Mouse (Mus musculus) c-Kit-positive CD71-positive TER-119-positive erythroid progenitor cells, embryonic 14.5 days (primary cell): ENCODE measurements around the gene Brca2.
"Not testable (repeated sequence)": the region's sequence is repeated elsewhere in the genome, so short reads cannot be mapped to it uniquely, and the experiment has no call there.

Experiments used
- DNase-seq: peaks from one replicate; pipeline ENCODE4 v3.0.0-alpha.2; 2013; ENCODE audit warnings: low spot score

The Brca2 gene

DNA sequence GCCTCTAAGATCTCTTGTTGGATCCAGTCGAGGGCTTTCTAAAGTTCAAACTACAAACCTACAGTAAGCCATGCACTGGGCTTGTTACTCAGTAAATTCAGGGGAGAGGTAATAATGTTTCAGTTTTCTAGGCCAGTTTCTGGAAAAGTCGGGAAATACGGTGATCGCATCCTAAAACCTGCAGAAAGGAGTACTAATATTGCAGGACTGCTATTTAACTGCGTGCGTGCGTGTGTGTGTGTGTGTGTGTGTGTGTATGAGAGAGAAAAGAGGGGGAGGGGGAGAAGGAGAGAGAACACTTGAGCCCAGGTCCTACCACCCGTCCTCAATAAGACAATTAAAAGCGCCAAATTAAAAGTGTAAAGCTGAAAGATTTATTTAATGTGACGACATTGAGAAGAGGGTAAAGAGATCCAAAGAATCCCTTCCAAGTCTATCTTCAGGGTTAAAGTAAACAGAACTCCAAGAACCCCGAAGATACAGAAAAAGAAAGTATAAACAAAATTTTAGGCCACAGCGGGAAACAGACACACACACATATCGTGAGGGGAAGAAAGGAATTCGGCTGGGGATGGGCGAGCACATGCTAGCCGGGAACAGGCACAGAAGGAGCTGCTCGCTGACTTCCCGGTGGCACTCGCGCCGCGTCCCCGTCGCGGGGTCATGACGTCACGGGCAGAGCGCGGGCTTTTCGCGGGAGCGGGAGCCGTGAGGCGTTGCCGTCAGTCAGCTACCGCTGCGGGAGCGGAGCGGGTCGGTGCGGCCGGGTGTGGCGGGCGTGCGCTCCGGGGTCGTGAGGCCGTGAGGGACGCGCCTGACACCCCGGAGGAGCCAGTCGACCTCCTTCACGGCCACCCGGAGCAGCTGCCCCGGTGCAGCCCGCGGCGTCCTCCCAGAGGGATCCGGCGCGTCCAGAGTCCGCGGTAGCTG lies at the start of gene Brca2:
Gene Brca2 (plus strand): TSS at position 694 of the 930 bp plus-strand sequence.
- peak; percentile 86 for DNase-seq

DNA sequence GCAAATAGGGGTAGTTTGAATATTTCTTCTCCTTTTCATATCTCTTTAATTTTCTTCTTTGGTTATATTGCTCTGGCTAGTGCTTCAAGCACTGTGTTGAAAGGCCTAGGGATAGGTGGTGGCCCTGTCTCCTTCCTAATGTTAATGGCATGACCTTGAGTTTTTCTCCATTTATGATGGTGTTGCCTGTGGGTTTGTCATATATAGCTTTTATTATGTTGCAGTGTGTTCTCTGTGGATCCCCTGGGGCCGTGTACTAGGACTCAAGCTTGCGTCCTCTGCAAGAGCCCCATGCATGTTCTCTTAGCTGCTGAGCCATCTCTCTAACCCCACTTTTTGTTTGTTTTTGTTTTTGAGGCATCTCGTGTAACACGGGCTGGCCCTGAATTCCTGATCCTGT lies 45.1 kb upstream of the Brca2 start:
- no peak for DNase-seq

DNA sequence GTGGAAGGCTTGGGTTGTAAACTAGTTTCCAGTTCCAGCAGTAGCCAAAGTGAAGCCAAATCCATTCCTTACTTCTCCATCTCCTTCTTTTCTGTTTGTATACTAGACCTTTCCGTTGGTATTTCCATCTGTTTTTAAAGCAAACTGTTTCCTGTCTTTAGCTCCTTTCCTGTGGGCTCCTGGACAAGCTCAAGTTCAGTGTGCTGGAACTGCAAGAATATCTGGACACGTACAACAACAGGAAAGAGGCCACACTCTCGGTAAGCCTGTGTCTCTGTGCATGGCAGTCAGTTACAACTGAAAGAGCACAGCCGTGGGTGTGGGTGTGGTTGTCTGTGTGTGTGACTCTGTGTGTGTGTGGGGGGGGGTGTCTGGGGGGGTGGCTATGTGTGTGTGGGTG lies 43.8 kb upstream of the Brca2 start:
- no peak for DNase-seq

DNA sequence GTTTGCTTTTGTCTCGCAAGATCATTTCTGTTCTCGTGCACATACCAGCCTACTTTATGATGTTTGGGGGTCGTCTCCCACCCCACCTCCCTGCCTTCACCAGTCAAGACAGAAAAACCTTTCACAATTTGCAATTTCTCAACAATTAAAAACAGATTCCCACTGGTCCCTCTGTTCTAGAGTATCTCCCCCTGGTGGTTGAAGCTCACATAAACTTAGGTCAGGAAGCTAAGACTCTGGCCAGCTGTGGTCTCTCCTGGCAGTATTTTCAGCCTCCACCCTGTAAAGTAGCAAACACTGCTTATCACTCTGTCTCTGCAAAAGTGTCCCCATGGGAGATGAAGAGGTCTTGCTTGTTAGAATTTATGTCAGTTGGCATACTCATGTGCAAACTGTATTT lies 37.2 kb upstream of the Brca2 start:
- DNase-seq = peak; percentile 20

DNA sequence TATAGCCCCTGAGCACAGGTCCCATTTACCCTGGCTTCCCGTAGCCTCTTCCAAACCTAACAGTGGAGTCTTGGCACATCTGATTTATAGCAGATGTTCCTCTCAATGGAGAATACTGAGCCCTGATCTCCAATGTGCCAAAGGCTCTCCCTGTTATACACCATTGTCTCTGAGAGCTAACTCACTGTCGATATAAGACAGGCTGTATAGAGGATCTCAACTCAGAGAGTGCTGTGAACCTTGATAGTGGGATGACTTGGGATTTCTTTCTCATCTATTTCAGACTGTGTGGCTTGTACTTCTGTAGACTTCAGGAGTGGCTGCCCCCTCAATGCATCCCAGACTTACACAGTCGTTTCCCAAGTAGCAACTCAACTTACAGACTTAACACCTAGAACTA lies 32.1 kb upstream of the Brca2 start:
- no peak for DNase-seq

DNA sequence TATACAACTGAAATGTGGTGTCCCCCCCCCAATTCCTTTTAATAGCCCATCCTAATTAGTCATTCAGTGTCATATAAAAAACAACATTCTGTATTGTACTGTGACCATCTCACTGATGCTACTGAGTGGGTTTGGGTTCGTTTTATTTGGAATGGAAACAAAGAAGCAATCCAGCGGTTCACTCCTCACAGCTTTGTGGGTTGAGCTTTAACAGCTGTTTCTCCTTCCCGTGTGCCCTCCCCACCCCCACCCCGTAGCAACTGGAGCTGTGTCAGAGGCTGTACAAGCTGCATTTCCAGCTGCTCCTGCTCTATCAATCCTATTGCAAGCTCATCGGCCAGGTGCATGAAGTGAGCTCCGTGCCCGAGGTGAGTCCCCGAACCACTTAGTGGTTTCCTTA lies 31.6 kb upstream of the Brca2 start:
- DNase-seq = no peak

DNA sequence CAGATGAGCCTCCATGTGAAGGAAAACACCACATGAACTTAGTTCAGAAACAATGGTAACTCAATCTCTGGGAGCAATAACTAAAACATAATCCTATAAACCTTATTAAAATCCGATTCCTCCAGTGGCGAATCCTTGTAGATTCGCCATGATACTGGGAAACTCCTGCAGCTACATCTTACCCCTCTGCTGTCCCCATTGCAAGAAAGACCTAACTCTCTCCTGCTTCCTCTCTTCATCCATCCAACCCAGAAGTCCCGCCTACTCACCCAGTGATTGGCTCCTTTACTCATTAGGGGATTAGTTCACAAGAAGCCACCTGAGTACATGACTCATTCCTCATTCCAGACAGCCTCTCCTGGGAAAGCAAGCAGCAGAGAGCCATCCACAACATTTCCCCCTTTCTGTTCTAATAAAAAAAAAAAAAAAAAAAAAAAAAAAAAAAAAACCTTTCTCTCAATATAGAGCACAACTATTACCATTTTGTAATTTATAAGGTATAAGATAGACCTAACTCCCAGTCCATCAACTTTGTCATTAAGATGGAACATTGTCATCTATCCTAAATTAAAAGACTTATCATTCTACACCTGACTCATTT lies 30.8 kb upstream of the Brca2 start:
- not testable (repeated sequence) for DNase-seq

DNA sequence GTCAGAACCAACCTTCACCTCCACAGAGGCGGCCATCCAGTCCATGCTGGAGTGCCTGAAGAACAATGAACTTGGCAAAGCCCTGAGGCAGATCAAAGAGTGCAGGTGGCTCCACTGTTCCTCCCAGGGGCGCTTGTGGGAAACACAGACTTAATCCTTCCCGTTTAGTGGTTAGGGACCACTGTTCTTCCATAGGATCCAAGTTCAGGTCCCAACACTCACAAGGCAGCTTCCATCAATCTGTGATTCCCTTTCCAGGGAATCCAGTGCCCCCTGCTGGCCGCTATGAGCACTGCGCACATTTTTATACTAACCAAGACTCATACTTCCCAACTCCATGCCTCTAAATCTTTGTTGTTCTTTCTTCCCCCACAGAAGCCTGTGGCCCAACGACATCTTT lies 26.6 kb upstream of the Brca2 start:
- peak; percentile 31 for DNase-seq

DNA sequence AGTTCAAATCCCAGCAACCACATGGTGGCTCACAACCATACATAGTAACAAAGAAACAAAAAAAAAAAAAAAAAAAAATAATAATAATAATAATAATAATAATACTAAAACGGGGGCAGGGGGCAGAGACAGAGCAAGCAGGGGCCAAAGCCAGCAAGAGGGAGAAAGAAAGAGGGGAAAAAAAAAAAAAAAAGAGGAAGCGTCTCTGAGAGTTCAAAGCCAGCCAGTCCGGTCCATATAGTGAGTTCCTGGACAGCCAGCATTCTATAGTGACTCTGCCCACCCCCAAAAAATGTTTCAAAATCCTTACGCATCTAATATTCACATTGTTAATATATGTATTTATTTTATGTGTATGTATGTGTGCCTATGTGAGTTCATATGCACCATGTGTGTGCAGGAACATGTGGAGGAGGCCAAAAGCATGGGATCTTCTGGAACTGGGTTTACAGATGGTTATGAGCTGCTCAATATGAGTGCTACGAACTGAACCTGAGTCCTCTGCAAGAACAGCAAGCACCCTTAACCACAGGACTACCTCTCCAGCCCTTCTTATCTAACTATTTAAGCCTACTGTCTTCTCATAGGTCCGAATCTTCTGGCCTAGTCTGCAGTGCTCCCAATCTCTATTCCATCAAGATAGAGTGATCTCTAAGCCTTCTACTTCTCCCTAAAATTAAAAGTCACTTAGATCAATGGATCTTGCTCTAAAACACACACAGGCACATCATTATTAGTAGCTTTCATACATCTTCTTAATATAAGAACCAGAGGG lies 11.8 kb upstream of the Brca2 start:
- no peak for DNase-seq

DNA sequence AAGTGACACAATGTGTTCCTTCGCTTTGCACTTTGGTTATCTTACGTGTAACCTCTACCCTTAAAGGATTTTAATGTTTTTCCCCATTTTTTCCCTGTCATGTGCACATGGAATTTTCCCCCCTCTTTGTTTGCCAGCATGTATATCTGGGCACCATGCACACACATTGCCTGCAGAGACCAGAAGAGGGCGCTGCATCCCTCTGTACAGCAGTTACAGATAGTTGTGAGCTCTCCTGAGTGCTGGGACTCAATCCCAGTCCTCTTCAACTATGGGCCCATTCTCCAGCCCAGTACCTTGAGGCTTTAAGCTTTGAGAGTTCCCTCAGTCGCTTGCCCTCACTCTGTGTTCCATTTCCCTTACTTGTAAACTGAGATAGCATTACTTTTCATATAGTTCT lies 9.2 kb upstream of the Brca2 start:
- no peak for DNase-seq

DNA sequence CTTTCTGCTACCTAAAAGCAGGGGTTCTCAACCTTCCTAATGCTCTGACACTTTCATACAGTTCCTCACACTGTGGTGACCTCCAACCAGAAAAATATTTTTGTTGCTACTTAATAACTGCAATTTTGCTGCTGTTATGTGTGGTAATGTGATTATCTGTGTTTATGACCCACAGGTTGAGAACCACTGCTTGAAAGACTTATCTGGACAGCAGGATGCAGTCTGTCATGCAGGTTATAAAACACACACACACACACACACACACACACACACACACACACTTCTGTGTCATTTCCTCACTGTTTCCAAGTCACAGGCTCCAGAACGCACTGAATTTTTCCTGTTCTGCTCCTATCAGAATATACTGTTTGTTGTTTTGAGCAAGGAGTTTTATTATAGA lies 8.4 kb upstream of the Brca2 start:
- no peak for DNase-seq

DNA sequence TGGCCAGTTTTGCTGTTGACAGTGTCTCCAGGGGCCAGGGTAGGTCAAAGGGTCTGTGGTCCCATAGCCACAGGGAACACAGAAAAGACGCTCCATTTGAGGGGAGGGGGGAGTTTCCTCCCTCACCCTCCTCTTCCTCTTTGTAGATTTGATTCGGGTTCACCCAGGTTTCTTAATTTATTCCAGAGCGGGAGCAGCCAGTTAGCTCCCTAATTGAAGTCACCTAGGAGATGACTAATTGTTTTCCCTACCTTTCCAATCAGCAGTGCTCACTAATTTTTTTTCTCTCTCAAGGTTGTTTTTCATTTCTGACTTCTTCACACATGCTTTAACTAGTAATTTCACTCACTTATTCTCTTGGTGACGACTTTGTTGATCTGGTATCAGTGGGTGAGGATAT lies 4.4 kb upstream of the Brca2 start, which contains the start of gene Zar1l:
Gene Zar1l (minus strand): TSS at position 101 of the 400 bp plus-strand sequence.
- no peak for DNase-seq

DNA sequence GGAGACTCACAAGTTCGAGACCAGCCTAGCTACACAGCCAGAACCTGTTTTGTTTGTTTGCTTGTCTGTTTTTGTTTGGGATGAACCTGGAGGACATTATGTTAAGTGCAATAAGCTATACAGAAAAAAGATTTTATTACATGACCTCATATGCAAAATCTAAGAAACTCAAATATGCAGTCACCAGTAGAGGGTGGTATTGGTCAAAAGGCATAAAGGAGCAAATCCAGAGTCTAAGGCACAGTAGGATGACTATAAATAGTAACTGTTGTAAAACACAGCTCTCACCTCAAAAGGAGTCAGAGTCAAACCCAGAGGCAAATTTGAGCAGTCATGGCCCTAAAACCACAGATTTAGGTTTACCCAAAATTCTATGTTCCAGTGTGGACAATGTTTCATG lies 2.9 kb upstream of the Brca2 start:
- peak; percentile 46 for DNase-seq

DNA sequence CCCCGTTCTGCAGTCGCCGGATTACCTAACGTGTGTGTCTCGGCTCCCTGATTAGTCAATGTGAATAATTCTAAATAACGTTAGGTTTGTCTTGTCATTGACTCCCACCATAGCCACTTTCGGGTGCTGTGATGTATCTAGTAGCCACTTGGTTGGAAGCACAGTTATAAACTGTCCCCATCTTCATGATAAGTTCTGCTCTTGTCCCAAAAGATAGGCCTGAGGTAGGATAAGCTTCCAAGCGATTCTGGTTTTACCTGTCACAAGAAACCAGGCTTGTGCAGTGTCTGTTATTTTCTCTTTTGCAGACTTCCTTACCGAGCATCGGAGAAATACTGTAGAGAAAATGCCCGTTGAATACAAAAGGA lies 421 bp downstream of the Brca2 start:
- DNase-seq = peak; percentile 55

DNA sequence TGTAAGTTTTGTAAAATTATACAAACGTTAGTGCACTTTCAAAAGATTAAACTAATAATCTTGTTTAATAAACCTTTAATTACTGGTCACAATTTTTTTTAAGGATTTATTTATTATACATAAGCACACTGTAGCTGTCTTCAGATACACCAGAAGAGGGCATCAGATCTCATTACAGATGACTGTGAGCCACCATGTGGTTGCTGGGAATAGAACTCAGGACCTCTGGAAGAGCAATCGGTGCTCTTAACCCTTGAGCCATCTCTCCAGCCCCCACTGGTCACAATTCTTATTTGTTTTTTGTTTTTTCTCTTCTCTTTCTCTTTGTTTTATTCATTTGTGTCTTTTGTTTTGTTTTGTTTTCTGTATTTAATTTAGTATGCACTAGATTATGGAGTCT lies 2.8 kb downstream of the Brca2 start:
- DNase-seq = no peak

DNA sequence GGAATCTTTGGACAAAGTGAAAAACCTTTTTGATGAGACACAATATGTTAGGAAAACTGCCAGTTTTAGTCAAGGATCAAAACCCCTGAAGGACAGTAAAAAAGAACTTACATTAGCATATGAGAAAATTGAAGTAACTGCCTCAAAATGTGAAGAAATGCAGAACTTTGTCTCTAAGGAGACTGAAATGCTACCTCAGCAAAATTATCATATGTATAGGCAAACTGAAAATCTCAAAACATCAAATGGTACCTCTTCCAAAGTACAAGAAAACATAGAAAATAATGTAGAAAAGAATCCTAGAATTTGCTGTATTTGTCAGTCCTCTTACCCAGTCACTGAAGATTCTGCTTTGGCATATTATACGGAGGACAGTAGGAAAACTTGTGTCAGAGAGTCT lies 18.9 kb downstream of the Brca2 start:
- DNase-seq = no peak

DNA sequence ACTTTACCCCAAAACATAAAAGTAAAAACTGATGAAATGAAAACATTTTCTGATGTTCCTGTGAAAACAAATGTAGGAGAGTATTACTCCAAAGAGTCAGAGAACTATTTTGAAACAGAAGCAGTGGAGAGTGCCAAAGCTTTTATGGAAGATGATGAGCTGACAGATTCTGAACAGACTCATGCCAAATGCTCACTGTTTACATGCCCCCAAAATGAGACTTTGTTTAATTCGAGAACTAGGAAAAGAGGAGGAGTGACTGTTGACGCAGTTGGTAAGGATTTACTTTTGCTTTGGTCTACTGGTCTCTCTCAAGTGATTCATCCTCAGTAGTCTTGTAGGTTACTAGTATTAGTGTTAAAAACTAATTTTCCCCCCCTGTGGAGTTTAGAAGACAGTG lies 20.8 kb downstream of the Brca2 start:
- DNase-seq = no peak

DNA sequence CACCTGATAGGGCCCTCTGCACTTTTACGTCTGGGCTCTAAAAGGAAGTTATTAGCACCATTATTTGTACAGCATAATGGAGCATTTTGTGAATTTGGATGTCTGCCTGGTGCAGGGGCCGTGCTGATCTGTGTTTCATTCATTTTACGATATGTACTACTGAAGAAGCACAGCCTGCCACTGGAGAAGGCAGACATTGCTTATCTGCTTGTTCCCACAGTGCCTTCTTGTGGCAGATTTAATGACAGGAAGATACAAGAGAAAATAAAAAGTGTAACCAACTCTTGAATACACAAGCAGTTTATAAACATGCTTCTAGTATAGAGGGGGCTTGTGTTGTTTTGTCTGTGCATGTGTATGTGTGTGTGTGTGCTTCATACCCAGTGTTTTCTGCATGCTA lies 29.2 kb downstream of the Brca2 start:
- no peak for DNase-seq

DNA sequence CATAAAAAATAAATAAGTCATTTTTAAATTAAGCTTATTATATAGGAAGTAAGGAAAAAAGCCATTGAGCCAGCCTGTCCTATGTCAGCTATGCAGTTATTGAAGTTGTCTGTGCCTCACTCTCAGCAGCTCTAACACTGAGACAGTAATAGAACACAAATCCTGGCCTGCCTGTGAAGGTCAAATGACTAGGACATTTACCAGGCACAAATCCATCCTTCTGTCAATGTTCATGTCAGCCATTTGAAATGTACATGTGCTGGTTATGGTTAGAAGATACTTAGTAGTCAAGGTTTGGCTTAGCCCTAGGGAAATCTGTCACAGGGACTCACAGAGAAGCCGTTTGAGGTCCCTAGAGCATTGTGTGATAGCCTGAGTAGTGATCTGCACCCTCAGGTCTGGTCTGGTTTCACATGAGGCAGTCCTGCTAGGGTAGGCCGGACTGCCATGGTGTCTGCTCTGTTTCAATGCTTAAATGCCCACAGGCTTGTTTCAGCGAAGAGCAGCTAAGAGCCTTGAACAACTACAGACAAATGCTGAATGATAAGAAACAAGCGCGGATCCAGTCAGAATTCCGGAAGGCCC lies 37.2 kb downstream of the Brca2 start:
- no peak for DNase-seq

DNA sequence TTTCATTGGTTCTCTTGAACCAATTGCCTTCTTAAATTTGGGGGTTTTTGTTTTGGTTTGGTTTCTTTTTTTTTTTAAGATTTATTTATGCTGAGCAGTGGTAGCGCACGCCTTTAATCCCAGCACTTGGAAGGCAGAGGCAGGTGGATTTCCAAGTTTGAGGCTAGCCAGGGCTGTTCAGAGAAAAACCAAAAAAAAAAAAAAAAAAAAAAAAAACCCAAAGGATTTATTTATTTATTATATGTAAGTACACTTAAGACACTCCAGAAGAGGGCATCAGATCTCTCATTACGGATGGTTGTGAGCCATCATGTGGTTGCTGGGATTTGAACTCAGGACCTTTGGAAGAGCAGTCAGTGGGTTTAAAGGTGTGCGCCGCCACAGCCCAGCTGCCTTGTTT lies 38.4 kb downstream of the Brca2 start:
- no peak for DNase-seq

DNA sequence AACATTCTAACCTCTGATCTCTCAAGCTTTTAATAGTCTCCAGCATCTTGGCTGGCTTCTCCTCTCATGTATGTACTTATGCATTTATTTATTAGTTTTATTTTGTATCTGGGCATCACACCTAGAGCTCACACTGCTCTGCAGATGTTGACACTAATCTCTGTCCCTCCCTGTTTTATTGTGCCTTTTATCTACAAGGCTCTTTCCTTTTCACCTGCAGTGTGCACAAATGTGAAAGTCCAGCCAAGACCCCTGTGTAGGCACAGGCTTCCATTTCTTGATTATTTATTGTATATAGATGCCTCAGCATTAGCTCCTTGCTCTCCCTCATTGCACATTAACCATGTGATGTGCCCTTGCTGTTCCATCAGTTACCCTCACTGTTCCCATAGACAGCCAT lies 38.9 kb downstream of the Brca2 start:
- DNase-seq = no peak

DNA sequence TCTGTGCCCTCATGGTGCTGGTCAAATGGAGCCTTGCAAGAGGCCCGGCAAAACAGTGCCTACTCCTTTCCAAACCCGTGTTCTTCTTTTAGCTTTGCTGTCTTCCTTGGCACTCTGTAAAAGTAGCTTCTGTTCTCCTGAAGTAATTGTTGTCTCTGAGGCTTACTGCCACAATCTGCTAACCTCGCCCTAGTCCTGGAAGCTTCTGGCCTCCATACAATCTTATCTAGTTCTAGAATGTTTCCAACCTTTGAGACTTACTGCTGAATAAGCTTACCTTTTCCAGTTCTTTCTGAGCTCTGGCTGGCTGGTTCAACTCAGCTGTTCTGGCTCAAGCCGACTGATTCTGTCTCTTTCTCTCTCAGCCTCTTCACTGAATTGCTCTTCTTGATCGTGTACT lies 39.4 kb downstream of the Brca2 start:
- DNase-seq = no peak

DNA sequence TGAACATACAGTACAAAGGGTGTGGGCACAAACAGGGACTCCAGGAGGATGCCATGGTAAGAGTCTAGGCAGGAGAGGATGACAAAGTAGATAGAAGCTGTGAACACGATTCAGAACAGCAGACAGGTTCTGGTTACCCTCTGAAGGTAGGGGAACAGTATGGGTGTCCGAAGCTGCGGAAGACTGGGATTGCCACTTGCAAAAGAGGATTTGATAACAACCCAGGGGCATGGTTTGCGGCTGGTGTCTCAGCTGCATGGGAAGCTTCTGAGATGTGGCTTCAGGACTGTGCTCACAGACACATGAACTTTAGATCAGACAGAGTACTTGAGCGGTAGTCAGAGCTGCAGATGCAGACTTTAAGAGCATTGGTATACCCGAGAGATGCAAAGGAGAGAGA lies 42.0 kb downstream of the Brca2 start:
- DNase-seq = no peak
